Mouse (Mus musculus) kidney, adult 2 months (tissue): ENCODE data around the gene Gipr. TPM values are rescaled to one million over a fixed set of nuclear protein-coding genes. Genes with fewer than 3 reads are reported as not detected.

Experiments used
- DNase-seq: peaks from one replicate; pipeline ENCODE4 v3.0.0; 2021
- H3K27ac ChIP-seq: fragments of 200-500 bp; 2 replicates; pipeline ENCODE4 v1.5.1; 2012; ENCODE audit warnings: low read depth, low read length, control low read depth, inconsistent platforms; ENCODE audit not compliant: insufficient read depth
- H3K27me3 ChIP-seq: fragments of 200-500 bp; replicated peaks from 2 replicates; pipeline ENCODE4 v1.6.1; 2012; ENCODE audit warnings: mild to moderate bottlenecking, moderate library complexity, low read length, inconsistent platforms; ENCODE audit not compliant: control insufficient read depth, insufficient read depth
- H3K36me3 ChIP-seq: fragments of 200-500 bp; 2 replicates; pipeline ENCODE4 v1.6.1; 2012; ENCODE audit warnings: mild to moderate bottlenecking, moderate library complexity, low read length, inconsistent platforms; ENCODE audit not compliant: control insufficient read depth, insufficient read depth
- H3K4me1 ChIP-seq: fragments of 200-500 bp; 2 replicates; pipeline ENCODE4 v1.6.1; 2011; ENCODE audit warnings: low read length; ENCODE audit not compliant: control insufficient read depth, insufficient read depth
- H3K4me3 ChIP-seq: fragments of 200-500 bp; 2 replicates; pipeline ENCODE4 v1.5.1; 2011; ENCODE audit warnings: mild to moderate bottlenecking, low read depth, low read length, control low read depth; ENCODE audit not compliant: insufficient read depth
- CTCF ChIP-seq: fragments of 200-500 bp; conservative IDR thresholded peaks from 2 replicates; pipeline ENCODE4 v1.5.1; 2011; ENCODE audit warnings: low read depth, mild to moderate bottlenecking, control low read depth, low read length, moderate library complexity, mixed read lengths; ENCODE audit not compliant: insufficient read depth, insufficient read length
- POLR2A ChIP-seq: fragments of 200-500 bp; IDR thresholded peaks from one replicate; pipeline ENCODE4 v1.6.1; 2011; ENCODE audit warnings: low read depth, low read length, control low read depth
- WGBS: fragments of 180-500 bp; shearing (Covaris S2); methylation state at CpG from one replicate; pipeline ENCODE4 v1.1.7; 2018; 5-methylcytosine and 5-hydroxymethylcytosine counted together
- polyA plus RNA-seq: library from polyadenylated mRNA; depleted of rRNA; stranded (reverse); fragments of >200 nt; gene quantifications from 2 replicates; pipeline ENCODE4 v1.2.3, GENCODE M21; 2012

Gipr gene
- polyA plus RNA-seq, 1 experiment, result 0.13 TPM

GRCm38 (mm10) chr7:19178443-19179092, 12.6 kb upstream of the Gipr start:
- Histone ChIP-seq H3K36me3 (no peaks in the 10 kb centered on the region), H3K4me3 (no peak overlapping the region), H3K4me1 (peaks cover 9% of the 10 kb centered on the region), H3K27me3 (no peaks in the 10 kb centered on the region; the same call in none of the 2 replicates), H3K27ac (no peak overlapping the region)
- WGBS, result 5% methylated on average over 27 of the region's 27 CpGs
- TF ChIP-seq POLR2A (no peak), CTCF (peak; percentile 79)
- peak; percentile 77 for DNase-seq

- Histone ChIP-seq H3K36me3 (no peaks in the 10 kb centered on the region), H3K27ac (no peak overlapping the region), H3K4me1 (peaks cover 9% of the 10 kb centered on the region), H3K27me3 (no peaks in the 10 kb centered on the region; the same call in none of the 2 replicates), H3K4me3 (no peak overlapping the region)
- DNase-seq, result no peak
- 13% methylated on average over 18 of the region's 18 CpGs for WGBS
- TF ChIP-seq CTCF (no peak), POLR2A (no peak)
Observed at GRCm38 (mm10) chr7:19178035-19178434, 12.1 kb upstream of the Gipr start.

- Histone ChIP-seq H3K27me3 (no peaks in the 10 kb centered on the region; the same call in none of the 2 replicates), H3K27ac (no peak overlapping the region), H3K36me3 (no peaks in the 10 kb centered on the region), H3K4me3 (no peak overlapping the region), H3K4me1 (peaks cover 9% of the 10 kb centered on the region)
- WGBS, result 83% methylated on average over 7 of the region's 7 CpGs
- no peak for DNase-seq
- TF ChIP-seq CTCF (no peak), POLR2A (no peak)
Observed at GRCm38 (mm10) chr7:19177216-19177615, 11.3 kb upstream of the Gipr start.

- no peaks in the 10 kb centered on the region; the same call in none of the 2 replicates for H3K27me3 ChIP-seq
- no peak overlapping the region for H3K4me3 ChIP-seq
- WGBS, result 13% methylated on average over 20 of the region's 21 CpGs
Observed at GRCm38 (mm10) chr7:19176516-19176947, 10.6 kb upstream of the Gipr start.

GRCm38 (mm10) chr7:19175708-19176515, 10.0 kb upstream of the Gipr start, which contains the start of gene Eml2:
TSS of gene Eml2 (plus strand) at chr7:19176421.
- Histone ChIP-seq H3K27me3 (no peaks in the 10 kb centered on the region; the same call in none of the 2 replicates), H3K4me3 (no peak within 1 kb of the TSS), H3K36me3 (no peaks in the 10 kb centered on the region), H3K27ac (no peak within 1 kb of the TSS), H3K4me1 (peaks cover 2% of the 10 kb centered on the region; the same call in 1 of the 2 replicates)
- WGBS, result 3% methylated on average over 30 of the region's 30 CpGs
- TF ChIP-seq POLR2A, result no peak
- TF ChIP-seq CTCF, result no peak
- DNase-seq, result peak; percentile 46

More at GRCm38 (mm10) chr7:19176516-19176947, 10.6 kb upstream of the Gipr start:
- peaks cover 6% of the 10 kb centered on the region for H3K4me1 ChIP-seq
- no peak for TF ChIP-seq POLR2A
- no peak for TF ChIP-seq CTCF
- no peaks in the 10 kb centered on the region for H3K36me3 ChIP-seq
- no peak for DNase-seq
- H3K27ac ChIP-seq, result no peak overlapping the region

GRCm38 (mm10) chr7:19172874-19173273, 6.9 kb upstream of the Gipr start:
- peak; percentile 75 for DNase-seq
- Histone ChIP-seq H3K4me1 (no peaks in the 10 kb centered on the region), H3K27ac (no peak overlapping the region), H3K4me3 (peak overlapping the region; percentile 38), H3K27me3 (no peaks in the 10 kb centered on the region; the same call in none of the 2 replicates), H3K36me3 (no peaks in the 10 kb centered on the region)
- WGBS, result 6% methylated on average over 17 of the region's 17 CpGs
- TF ChIP-seq POLR2A (no peak), CTCF (peak; percentile 58)

- Histone ChIP-seq H3K27ac (no peak overlapping the region), H3K4me3 (no peak overlapping the region)
- 53% methylated on average over 8 of the region's 8 CpGs for WGBS
Observed at GRCm38 (mm10) chr7:19171831-19172230, 5.9 kb upstream of the Gipr start.

More at GRCm38 (mm10) chr7:19171831-19172230, 5.9 kb upstream of the Gipr start:
- no peak for TF ChIP-seq POLR2A
- no peak for TF ChIP-seq CTCF
- Histone ChIP-seq H3K27me3 (no peaks in the 10 kb centered on the region; the same call in 1 of the 2 replicates), H3K36me3 (no peaks in the 10 kb centered on the region), H3K4me1 (no peaks in the 10 kb centered on the region)
- DNase-seq, result no peak
